Mouse (Mus musculus) stomach, embryonic 16.5 days (tissue): ENCODE measurements around the gene P2ry14. TPM values are rescaled to one million over a fixed set of nuclear protein-coding genes. Genes with fewer than 3 reads are reported as not detected.
A peak's percentile ranks its signal among the peaks of the same experiment; 100 is the strongest.

ENCODE experiments used
- ATAC-seq: fragments of 200-750 bp; cut with Nextera tagmentation; 2 replicates; pipeline ENCODE4 v1.8.0; 2017; ENCODE audit warnings: moderate number of reproducible peaks, moderate TSS enrichment; ENCODE audit not compliant: insufficient read depth, low FRiP score
- H3K27ac ChIP-seq: fragments of 300-500 bp; sonication (generic); 2 replicates; pipeline ENCODE4 v1.5.1; 2014; ENCODE audit warnings: low read length
- H3K27me3 ChIP-seq: fragments of 300-500 bp; sonication (generic); 2 replicates; pipeline ENCODE4 v1.6.1; 2014; ENCODE audit warnings: low read length, control low read depth, mixed read lengths; ENCODE audit not compliant: control insufficient read depth, insufficient read depth
- H3K36me3 ChIP-seq: fragments of 300-500 bp; sonication (generic); 2 replicates; pipeline ENCODE4 v1.6.1; 2014; ENCODE audit warnings: low read length; ENCODE audit not compliant: control insufficient read depth, insufficient read depth
- H3K4me1 ChIP-seq: fragments of 300-500 bp; sonication (generic); 2 replicates; pipeline ENCODE4 v1.6.1; 2014; ENCODE audit warnings: low read length, control low read depth, mixed read lengths; ENCODE audit not compliant: control insufficient read depth, insufficient read depth
- H3K4me2 ChIP-seq: fragments of 300-500 bp; sonication (generic); 2 replicates; pipeline ENCODE4 v1.6.1; 2014; ENCODE audit warnings: low read depth, low read length, mixed read lengths
- H3K4me3 ChIP-seq: fragments of 300-500 bp; sonication (generic); replicated peaks from 2 replicates; pipeline ENCODE4 v1.5.1; 2014; ENCODE audit warnings: mild to moderate bottlenecking, low read length
- H3K9ac ChIP-seq: fragments of 300-500 bp; sonication (generic); 2 replicates; pipeline ENCODE4 v1.6.1; 2014; ENCODE audit warnings: low read length
- H3K9me3 ChIP-seq: fragments of 300-500 bp; sonication (generic); replicated peaks from 2 replicates; pipeline ENCODE4 v1.6.1; 2016; ENCODE audit warnings: low read length, control low read depth; ENCODE audit not compliant: control insufficient read depth
- WGBS: fragments of 180-500 bp; shearing (Covaris S2); extraction: QIAGEN DNeasy Blood & Tissue Kit; methylation state at CpG from one replicate; pipeline ENCODE4 v1.1.7; 2014; 5-methylcytosine and 5-hydroxymethylcytosine counted together
- polyA plus RNA-seq: library from polyadenylated mRNA; unstranded; fragments of >200 nt; fragmentation: Nextera tagmentation; extraction: Ambion mirVana; gene quantifications from 2 replicates; pipeline ENCODE4 v1.2.1, GENCODE M21; 2015

Gene P2ry14
- polyA plus RNA-seq, 1 experiment from 2014 or later: 6.3 TPM

DNA sequence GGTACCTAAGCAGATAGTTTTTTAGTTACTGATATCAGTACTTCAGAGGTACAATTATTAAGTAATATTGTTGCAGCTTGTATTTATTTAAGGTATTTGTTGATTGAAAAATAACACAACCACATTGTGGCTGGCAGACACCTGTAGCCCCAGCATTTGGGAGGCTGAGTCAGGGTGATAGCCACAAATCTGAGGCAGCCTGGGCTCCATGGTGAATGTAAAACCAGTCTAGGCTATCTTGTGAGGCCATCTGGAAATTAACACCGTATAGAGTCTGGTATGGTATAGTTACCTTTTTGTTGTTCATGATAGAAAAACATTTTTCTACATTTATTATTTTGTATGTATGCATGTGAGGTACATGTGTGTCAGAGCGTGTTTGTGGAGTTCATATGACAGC lies 51.3 kb downstream of the P2ry14 start:
- H3K4me1 ChIP-seq: no peaks in the 10 kb centered on the region
- H3K4me2 ChIP-seq: no peak overlapping the region
- no peak for ATAC-seq
- H3K4me3 ChIP-seq: no peak overlapping the region
- no peaks in the 10 kb centered on the region for H3K9me3 ChIP-seq
- no peaks in the 10 kb centered on the region for H3K27me3 ChIP-seq
- 90% methylated on average over 2 of the region's 2 CpGs for WGBS
- no peaks in the 10 kb centered on the region for H3K36me3 ChIP-seq
- H3K9ac ChIP-seq: no peak overlapping the region
- no peak overlapping the region for H3K27ac ChIP-seq

DNA sequence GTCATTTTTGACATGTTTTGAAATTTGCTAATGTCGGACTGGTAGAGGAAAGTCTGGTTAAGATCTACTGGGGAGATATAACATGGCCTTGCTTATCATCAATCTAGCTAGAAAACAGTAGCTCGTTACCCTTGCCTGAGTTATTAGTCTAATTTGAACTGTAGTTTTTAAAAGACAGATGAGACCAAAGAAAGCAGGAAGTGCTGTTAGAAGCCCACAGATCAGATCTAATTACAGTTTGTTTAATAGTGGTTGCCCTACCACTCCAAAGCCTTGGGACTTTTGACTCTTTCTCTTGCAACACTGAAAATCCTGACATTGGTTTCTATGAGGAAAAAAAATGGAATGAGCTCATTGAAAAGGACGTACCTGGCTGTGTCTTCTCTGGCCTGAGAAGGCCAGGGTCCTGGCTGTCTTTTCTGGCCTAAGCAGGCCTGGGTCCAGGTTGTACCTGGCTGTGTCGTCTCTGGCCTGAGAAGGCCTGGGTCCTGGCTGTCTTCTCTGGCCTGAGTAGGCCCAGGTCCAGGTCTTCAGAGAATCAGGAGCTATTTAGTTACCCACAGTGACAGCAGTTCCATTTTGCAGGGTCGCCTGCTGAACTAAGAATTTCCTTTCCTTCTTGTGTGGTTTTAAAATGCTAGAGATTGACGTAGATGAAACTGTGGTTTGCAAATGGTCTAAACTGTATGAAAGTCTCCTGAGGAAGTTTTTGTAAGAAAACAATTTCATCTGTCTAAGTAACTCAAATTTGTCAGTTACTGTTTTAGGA lies 52.0 kb downstream of the P2ry14 start, which contains the start of gene Gpr171:
TSS of gene Gpr171 (minus strand) at position 604 of the 769 bp plus-strand sequence.
- H3K4me3 ChIP-seq: no peak within 1 kb of the TSS
- no peaks in the 10 kb centered on the region for H3K36me3 ChIP-seq
- 57% methylated on average over 6 of the region's 6 CpGs for WGBS
- H3K4me2 ChIP-seq: no peak within 1 kb of the TSS
- H3K27me3 ChIP-seq: no peaks in the 10 kb centered on the region
- no peak within 1 kb of the TSS for H3K27ac ChIP-seq
- no peak for ATAC-seq
- H3K4me1 ChIP-seq: no peaks in the 10 kb centered on the region
- H3K9me3 ChIP-seq: no peaks in the 10 kb centered on the region
- H3K9ac ChIP-seq: no peak within 1 kb of the TSS

DNA sequence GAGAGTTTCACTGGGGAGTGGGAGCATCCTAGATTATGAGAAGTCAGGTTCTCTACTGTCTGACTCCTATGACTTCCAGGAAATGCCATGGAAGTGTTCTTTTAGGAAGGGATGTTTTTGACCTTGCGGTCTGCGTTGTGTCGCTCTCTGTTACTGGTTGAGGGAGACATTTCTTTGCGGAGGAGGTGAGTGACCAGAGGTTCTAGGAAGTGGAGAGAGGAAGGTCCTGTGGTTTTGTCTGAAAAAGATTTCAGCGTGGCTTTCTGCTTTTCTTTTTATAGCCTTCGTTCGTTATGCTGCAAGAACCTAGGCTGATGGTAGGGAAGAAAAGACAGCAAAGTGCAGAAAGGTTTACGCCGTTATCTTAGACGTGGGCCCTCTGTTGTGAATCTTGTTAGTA lies 54.9 kb downstream of the P2ry14 start:
- Histone ChIP-seq H3K36me3 (no peaks in the 10 kb centered on the region), H3K27me3 (no peaks in the 10 kb centered on the region), H3K9me3 (no peaks in the 10 kb centered on the region), H3K9ac (no peak overlapping the region), H3K4me2 (no peak overlapping the region), H3K4me1 (no peaks in the 10 kb centered on the region), H3K27ac (no peak overlapping the region), H3K4me3 (no peak overlapping the region)
- no peak for ATAC-seq
- WGBS: 88% methylated on average over 10 of the region's 10 CpGs

DNA sequence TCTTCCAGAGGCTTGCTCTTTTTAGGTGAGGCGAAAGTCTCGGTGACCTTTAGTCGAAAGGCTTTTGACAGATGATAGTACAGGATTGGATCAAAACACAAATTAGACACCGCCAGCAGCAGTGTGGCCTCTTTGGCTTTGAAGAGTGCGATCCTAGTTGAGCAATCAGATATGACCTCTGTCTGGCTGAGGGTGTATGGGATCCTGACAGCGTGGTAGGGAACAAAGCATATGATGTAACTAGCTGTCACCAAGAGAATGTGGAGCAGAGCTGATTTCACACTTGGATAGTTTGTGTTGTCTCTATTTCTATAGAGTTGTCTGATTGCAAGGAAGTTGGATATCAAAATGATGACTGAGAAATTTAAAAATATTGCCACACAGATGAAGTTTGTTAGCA lies 56.0 kb downstream of the P2ry14 start:
- no peak overlapping the region for H3K4me3 ChIP-seq
- no peak overlapping the region for H3K4me2 ChIP-seq
- no peak for ATAC-seq
- no peaks in the 10 kb centered on the region for H3K4me1 ChIP-seq
- H3K36me3 ChIP-seq: no peaks in the 10 kb centered on the region
- H3K9ac ChIP-seq: no peak overlapping the region
- no peak overlapping the region for H3K27ac ChIP-seq
- WGBS: 81% methylated on average over 6 of the region's 6 CpGs
- no peaks in the 10 kb centered on the region for H3K9me3 ChIP-seq
- no peaks in the 10 kb centered on the region for H3K27me3 ChIP-seq

DNA sequence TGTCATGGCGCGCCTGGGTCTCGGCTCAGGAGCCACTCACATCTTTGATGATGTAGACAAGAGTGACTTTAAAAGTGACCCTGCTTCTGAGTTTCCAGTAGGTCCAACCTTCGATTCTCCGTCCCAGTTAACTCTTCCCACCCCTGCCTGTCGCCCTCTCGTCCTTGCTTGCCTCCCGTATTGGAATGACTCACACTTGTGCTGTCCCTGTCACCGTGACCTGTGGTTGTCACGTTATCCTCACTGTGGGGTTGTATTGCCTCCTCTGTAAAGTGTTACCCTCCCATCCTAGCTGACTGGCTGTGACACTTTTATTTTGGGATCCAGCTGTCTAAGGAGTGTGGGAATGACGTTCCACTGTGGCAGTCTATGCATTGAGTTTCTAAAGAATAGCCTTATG lies 60.7 kb downstream of the P2ry14 start:
- H3K27ac ChIP-seq: no peak overlapping the region
- H3K9ac ChIP-seq: no peak overlapping the region
- no peak for ATAC-seq
- H3K36me3 ChIP-seq: no peaks in the 10 kb centered on the region
- no peak overlapping the region for H3K4me2 ChIP-seq
- H3K9me3 ChIP-seq: no peaks in the 10 kb centered on the region
- no peaks in the 10 kb centered on the region for H3K27me3 ChIP-seq
- 74% methylated on average over 11 of the region's 11 CpGs for WGBS
- H3K4me3 ChIP-seq: no peak overlapping the region
- H3K4me1 ChIP-seq: no peaks in the 10 kb centered on the region

DNA sequence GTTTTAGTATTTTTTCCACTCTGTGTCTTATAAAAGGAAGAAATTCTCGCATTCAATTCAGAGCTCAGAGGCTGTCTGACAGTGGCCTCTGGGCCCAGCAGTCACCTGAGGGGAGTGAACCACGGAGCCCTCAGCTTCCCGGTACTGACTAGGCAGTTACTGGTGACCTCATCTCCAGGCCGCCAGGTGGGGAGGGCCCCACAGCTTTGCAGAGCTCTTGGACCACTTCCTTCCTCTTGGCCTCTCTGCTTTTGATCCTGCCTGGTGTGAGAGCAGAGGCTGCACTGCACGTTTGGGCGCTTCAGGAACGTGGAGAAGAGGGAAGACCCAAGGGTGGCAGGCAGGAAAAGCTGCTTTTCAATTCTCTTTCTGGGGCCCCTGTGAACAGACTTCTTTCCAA lies 72.5 kb downstream of the P2ry14 start:
- Histone ChIP-seq H3K9me3 (no peaks in the 10 kb centered on the region), H3K4me3 (no peak overlapping the region), H3K27ac (no peak overlapping the region), H3K9ac (no peak overlapping the region), H3K36me3 (no peaks in the 10 kb centered on the region), H3K4me2 (no peak overlapping the region), H3K4me1 (no peaks in the 10 kb centered on the region), H3K27me3 (no peaks in the 10 kb centered on the region)
- 18% methylated on average over 7 of the region's 7 CpGs for WGBS
- ATAC-seq: 0 out of 2 replicates have a peak, but pooled peaks have one; percentile 56

DNA sequence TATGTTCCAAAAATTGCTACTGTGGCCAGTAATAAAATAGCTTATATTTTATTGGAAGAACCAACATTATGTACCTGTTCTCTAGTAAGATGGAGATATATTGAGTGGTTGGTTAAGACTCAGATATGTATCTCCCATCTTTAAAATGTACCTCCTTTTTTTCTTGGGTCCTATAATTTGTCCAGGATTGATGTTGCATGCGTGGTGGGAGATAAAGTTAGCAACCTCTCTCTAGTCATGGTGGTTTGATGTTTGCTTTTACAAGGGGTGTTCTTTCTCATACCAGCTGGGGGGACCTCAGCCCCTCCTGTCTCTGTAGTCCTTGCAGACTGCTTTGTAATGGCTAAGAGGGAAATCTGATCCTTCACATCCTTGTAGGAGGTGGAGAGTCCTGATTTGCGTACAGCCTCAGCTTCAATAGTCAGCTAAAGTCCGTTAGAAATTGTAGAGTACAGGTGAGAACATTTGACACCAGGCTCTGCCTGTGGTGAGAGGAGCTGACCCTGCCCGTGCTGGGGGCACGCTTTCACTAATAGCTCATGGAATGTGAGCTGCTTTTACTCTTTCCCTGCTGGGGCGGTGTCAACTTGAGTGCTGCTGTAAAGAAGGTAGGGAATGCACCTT lies 73.0 kb downstream of the P2ry14 start:
- Histone ChIP-seq H3K4me1 (no peaks in the 10 kb centered on the region), H3K4me2 (no peak overlapping the region), H3K27ac (no peak overlapping the region), H3K4me3 (no peak overlapping the region), H3K27me3 (no peaks in the 10 kb centered on the region), H3K9ac (no peak overlapping the region), H3K36me3 (no peaks in the 10 kb centered on the region), H3K9me3 (no peaks in the 10 kb centered on the region)
- no peak for ATAC-seq
- WGBS: 23% methylated on average over 6 of the region's 6 CpGs

DNA sequence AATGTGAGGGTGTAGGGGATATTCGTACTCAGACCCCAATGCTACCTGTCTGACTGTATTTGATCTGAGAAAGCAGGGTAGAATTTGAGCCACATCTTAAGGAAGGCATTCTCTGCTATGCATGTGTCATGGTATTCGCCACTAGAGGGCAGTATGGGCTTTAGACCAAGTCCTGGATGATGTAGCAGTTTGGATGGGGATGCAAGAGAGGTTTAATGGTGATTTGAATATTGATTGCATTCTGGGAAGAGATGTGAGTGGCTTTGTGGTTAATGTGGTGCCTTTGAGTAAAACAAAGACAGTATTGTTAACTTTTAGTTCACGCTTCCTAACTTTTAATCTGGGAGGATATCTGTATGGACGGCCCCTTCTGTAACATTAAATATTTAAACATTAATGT lies 74.1 kb downstream of the P2ry14 start:
- 38% methylated on average over 4 of the region's 4 CpGs for WGBS
- Histone ChIP-seq H3K4me1 (no peaks in the 10 kb centered on the region), H3K27ac (no peak overlapping the region), H3K27me3 (no peaks in the 10 kb centered on the region), H3K9me3 (no peaks in the 10 kb centered on the region), H3K36me3 (no peaks in the 10 kb centered on the region), H3K4me3 (no peak overlapping the region), H3K9ac (no peak overlapping the region), H3K4me2 (no peak overlapping the region)
- ATAC-seq: no peak

DNA sequence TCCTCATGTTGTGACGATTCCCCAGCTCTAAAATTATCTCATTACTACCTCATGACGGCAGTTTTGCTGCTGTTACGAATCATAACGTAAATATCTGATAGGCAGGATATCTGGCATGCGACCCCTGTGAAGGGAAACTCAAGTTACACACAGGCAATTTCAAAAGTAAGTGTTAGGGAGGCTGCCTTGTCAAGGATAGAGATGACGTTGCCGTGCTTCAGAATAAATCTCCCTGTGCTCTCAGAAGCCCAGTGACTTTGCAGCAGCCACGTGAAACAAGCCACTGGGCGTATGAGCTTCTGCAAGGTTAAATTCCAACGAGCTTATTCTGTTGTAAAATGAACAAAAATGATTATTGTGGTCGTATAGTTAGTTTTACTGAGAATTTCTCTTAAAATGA lies 74.8 kb downstream of the P2ry14 start:
- ATAC-seq: no peak
- Histone ChIP-seq H3K36me3 (no peaks in the 10 kb centered on the region), H3K9me3 (no peaks in the 10 kb centered on the region), H3K27ac (no peak overlapping the region), H3K4me2 (no peak overlapping the region), H3K9ac (no peak overlapping the region), H3K4me3 (no peak overlapping the region), H3K27me3 (no peaks in the 10 kb centered on the region), H3K4me1 (no peaks in the 10 kb centered on the region)
- 56% methylated on average over 11 of the region's 11 CpGs for WGBS
